Mouse (Mus musculus) layer of hippocampus, postnatal 25 days (tissue): Measurements from ENCODE around the gene Pmel. TPM values are rescaled to one million over a fixed set of nuclear protein-coding genes. Genes with fewer than 3 reads are reported as not detected.

ENCODE experiments used
- DNase-seq, 2 experiments: peaks; one replicate each; pipeline ENCODE4 v3.0.0; 2022; ENCODE audit warnings: mixed read lengths in 2 of 2, low spot score in 1 of 2; ENCODE audit errors: extremely low spot score in 1 of 2
- total RNA-seq, 2 experiments: library from RNA; stranded (reverse); gene quantifications; 2 replicates each; pipeline ENCODE4 v1.2.3; 2021

Gene Pmel
- total RNA-seq, 2 experiments from 2014 or later, result 0.49 to 0.62 TPM

GRCm38 (mm10) chr10:128746972-128747645 is 43.1 kb downstream of the Pmel start:
- no peak for DNase-seq

DNA sequence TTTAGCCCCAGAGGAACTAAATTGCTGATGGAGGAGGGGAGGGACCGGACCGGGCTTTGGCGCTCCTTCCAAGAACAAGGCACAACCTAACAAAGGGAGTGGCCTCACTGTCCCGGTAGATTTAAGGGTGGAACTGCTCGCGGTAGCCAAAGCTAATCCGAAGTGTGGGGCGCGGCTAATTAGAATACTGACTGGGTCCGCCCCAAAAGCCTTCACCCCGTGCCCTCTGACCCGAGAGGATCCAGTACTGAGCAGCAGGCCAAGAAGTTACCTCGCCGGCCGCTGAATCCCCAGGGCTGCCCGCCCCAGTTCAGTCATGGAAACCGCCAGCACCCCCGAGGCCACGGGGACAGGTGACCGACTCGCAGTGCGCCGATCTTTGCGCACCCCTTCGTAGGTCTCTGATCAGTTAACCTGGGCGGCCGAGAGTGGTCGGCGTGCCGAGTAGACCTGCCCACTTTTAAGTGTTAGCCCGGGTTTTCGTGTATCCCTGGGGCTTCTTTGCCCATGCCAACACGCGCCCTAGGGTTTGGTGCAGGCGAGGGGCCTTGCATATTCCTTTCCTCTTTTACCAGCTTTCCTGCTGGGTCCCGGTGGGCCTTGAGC is 43.8 kb downstream of the Pmel start, which contains the start of gene Pym1:
Gene Pym1, plus strand, starts transcription at position 244 of the 606 bp plus-strand sequence.
- peak; percentile 42 to 43 for DNase-seq

- peak; percentile 64 to 72 for DNase-seq
Measured at GRCm38 (mm10) chr10:128748252-128748864, 44.4 kb downstream of the Pmel start.

Other genes with a start within 250 kb of the Pmel start
- gene Smarcc2, start 244.9 kb upstream of the Pmel start, total RNA-seq, result 100 to 1,000 TPM; 228 to 242 TPM
- gene Myl6, start 210.1 kb upstream of the Pmel start, total RNA-seq, result 100 to 1,000 TPM; 551 to 619 TPM
- gene Myl6b, start 205.5 kb upstream of the Pmel start, total RNA-seq, result 10 to 100 TPM; 17.4 to 18.9 TPM
- gene Esyt1, start 178.3 kb upstream of the Pmel start, total RNA-seq, result 1 to 10 TPM; 4.6 to 5.0 TPM
- gene Zc3h10, start 156.4 kb upstream of the Pmel start, total RNA-seq, result 10 to 100 TPM; 13.2 to 14.8 TPM
- gene Rpl41, start 154.9 kb upstream of the Pmel start, total RNA-seq, result 1,000 to 10,000 TPM; 1,459 to 1,623 TPM
- 10 to 100 TPM; 62.9 to 65.3 TPM for gene Pa2g4, start 138.2 kb upstream of the Pmel start, total RNA-seq
- gene Erbb3, start 114.5 kb upstream of the Pmel start, total RNA-seq, result 1 to 10 TPM; 9.7 to 10.0 TPM
- 100 to 1,000 TPM; 321 to 324 TPM for gene Rps26, start 77.4 kb upstream of the Pmel start, total RNA-seq
- gene Ikzf4, start 58.2 kb upstream of the Pmel start, total RNA-seq, result 10 to 100 TPM; 10.7 to 17.2 TPM
- gene Suox, start 30.1 kb upstream of the Pmel start, total RNA-seq, result 10 to 100 TPM; 11.4 to 13.3 TPM
- 100 to 1,000 TPM; 130 to 136 TPM for gene Rab5b, start 7.9 kb upstream of the Pmel start, total RNA-seq
- gene Cdk2, start 836 bp downstream of the Pmel start, total RNA-seq, result 1 to 10 TPM; 2.7 to 4.0 TPM
- 1 to 10 TPM; 9.3 to 9.8 TPM for gene Dgka, start 40.7 kb downstream of the Pmel start, total RNA-seq
- gene Pym1, start 43.7 kb downstream of the Pmel start, total RNA-seq, result 10 to 100 TPM; 25.1 to 26.3 TPM
- gene Mmp19, start 86.7 kb downstream of the Pmel start, total RNA-seq, result under 1 TPM; 0.54 to 0.81 TPM
- 10 to 100 TPM; 66.4 to 68.4 TPM for gene Dnajc14, start 99.9 kb downstream of the Pmel start, total RNA-seq
- gene Tmem198b, start 100.2 kb downstream of the Pmel start, total RNA-seq, result 10 to 100 TPM; 11.3 to 12.1 TPM
- gene Sarnp, start 113.1 kb downstream of the Pmel start, total RNA-seq, result 10 to 100 TPM; 36.5 to 39.9 TPM
- 1 to 10 TPM; 7.9 to 8.8 TPM for gene Ormdl2, start 117.5 kb downstream of the Pmel start, total RNA-seq
- 10 to 100 TPM; 20.9 to 21.4 TPM for gene Gdf11, start 187.5 kb downstream of the Pmel start, total RNA-seq
- 10 to 100 TPM; 76.6 to 84.7 TPM for gene Cd63, start 196.8 kb downstream of the Pmel start, total RNA-seq
- gene Rdh5, start 218.7 kb downstream of the Pmel start, total RNA-seq, result 1 to 10 TPM; 5.8 to 6.6 TPM
- gene Bloc1s1, start 219.8 kb downstream of the Pmel start, total RNA-seq, result 100 to 1,000 TPM in 1 of 2 experiments, 10 to 100 TPM in 1; 86.8 to 102 TPM
- gene Itga7, start 229.6 kb downstream of the Pmel start, total RNA-seq, result 10 to 100 TPM; 25.6 to 30.7 TPM